Mouse (Mus musculus): Measurements from ENCODE around the gene Akap8. TPM values are rescaled to one million over a fixed set of nuclear protein-coding genes. Genes with fewer than 3 reads are reported as not detected.

Akap8 gene
- total RNA-seq (2021) = 10 to 100 TPM; 75.3 to 84.7 TPM
- long read RNA-seq, experiment 1, full-length matches to known transcripts = 19 of 40 reads
- long read RNA-seq, experiment 1, partial matches to known transcripts = 4 of 40 reads
- long read RNA-seq, experiment 1, other reads (novel, unspliced or antisense) = 17 of 40 reads
- long read RNA-seq, experiment 2, full-length matches to known transcripts = 8 of 34 reads
- long read RNA-seq, experiment 2, partial matches to known transcripts = 4 of 34 reads
- long read RNA-seq, experiment 2, other reads (novel, unspliced or antisense) = 22 of 34 reads

DNA sequence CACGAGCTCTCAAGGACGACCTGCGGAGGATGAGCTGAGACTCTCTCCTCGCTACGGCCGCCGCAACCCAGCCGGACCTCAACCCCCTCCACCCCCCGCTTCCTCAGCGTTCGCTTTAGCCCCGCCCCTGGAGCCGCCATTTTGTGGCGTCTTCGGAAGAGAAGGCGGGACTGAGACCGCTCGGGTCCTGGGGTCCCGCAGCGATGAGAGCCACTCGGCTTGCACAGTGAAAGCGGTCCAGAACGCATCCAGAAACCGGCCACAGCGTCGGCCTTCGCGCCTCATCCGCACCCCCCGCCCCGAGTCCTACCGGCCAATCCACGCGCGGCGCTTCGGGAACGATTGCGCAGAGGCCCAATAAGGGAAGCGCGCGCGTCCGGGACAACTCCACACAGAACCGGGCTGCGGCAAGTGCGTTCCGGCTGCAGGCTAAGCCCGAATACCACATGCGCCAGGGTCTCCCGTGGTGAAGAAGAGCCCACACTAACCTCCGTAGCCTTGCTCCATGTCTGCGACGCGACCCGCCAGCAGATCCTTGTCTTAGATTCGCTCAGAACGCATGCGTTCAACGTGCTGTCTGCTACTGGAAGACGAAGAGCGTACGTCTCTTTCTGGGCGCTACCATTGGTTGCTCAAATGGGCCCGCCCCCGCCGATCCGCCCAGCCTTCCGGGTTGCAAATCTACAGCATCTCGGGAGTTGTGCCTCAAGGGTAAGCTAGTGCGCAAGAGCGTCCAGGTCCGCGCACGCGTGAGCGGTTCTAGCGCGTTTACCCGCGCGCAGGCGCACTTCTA lies at the start of gene Akap8:
Gene Akap8, minus strand, starts transcription at position 642 of the 793 bp plus-strand sequence.
- intact Hi-C loops (cut with DNase I) = no loop called here
- DNase-seq (ENCODE audit: low spot score in 2 of 2) = peak; percentile 99 to 100

DNA sequence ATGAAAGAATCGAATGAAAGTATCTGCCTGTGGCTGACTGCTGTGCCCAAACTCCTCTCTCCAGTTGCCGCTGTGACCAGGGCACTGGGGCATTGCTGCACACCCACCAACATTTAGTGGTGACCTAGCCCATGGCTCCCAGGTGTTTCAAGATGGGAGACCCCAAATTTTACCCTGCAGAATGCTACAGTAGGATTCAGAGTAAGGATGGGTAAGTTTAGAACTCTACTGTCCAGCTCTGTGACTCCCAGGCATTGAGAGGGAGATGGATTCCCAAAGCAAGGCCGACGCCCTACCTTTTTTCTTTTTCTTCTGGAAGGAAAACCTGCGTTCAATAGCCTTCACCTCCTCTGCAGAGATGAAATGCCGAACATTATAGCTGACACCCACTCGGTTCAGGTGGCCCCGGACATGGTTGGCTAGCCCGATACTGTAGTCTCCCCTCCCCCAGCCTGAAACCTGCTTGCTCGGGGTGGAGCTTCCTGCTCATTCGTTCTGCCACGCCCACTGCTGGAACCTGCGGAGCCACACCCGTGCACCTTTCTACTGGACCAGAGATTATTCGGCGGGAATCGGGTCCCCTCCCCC lies 48.0 kb upstream of the Akap8 start:
- intact Hi-C loops (cut with DNase I) = no loop called here
- no peak for DNase-seq (ENCODE audit: low spot score in 2 of 2)

DNA sequence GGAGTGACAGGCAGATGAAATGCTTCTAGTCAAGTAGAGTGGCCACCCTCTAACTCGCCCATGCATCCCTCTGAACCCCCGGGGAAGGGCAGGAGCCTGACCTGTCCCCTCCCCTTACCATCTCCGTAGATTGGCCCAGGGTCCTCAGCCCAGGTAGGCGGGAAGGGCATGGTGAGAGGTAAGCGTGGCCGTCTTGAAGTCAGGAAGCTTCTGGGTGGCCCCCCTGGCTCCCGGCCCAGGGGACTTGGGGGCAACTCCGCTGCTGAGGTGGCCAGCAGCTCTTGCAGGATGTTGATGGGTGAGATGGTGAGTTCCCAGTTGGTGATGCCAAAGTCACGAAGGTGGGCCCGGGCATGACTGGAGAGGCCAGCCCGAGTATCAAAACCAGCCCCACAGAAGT lies 46.7 kb upstream of the Akap8 start:
- DNase-seq (ENCODE audit: low spot score in 2 of 2) = no peak
- intact Hi-C loops (cut with DNase I) = no loop called here

DNA sequence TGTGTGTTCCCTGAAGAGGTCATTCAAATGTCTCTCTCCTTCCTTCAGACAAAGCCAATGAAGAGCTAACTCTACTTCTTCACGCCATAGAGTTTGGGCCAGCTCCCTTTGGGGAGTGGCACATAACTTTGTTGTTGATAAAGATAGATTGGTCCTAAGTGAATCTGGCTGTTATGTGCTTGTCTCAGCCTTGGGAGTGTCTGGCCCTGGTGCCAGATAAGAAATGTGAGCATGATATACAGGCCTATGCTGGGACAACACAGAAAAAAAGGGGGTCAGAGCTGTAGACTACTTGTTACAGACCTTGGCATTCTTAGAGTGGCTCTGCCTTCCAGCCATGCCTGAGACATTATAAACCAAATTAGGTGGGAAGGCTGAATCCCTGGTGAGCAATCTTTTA lies 44.3 kb upstream of the Akap8 start:
- intact Hi-C loops (cut with DNase I) = loop anchor here (2.0 kb wide), 1 partner anchor 18 kb away; no protein-coding TSS in a partner anchor
- DNase-seq (ENCODE audit: low spot score in 2 of 2) = no peak

DNA sequence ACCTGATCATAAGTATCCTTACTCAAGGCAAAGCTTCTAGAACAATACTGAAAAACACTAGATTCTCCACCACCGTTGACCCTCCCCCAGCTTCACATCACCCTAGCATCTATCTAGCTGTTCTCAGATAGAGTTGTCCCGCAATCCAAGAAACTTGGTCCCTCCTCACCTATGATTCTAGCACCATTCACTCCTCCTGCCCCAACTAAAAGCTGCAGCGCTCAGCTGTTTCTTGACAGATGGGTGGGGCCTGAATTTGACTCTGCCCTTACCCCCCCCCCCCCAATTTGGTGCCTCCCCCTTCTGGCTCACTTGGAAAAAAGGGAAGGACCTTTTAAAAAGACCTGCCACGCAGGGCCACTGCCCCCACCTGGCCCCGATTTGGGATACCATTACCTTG lies 43.8 kb upstream of the Akap8 start:
- intact Hi-C loops (cut with DNase I) = loop anchor here (2.0 kb wide), 1 partner anchor 18 kb away; no protein-coding TSS in a partner anchor
- no peak for DNase-seq (ENCODE audit: low spot score in 2 of 2)

DNA sequence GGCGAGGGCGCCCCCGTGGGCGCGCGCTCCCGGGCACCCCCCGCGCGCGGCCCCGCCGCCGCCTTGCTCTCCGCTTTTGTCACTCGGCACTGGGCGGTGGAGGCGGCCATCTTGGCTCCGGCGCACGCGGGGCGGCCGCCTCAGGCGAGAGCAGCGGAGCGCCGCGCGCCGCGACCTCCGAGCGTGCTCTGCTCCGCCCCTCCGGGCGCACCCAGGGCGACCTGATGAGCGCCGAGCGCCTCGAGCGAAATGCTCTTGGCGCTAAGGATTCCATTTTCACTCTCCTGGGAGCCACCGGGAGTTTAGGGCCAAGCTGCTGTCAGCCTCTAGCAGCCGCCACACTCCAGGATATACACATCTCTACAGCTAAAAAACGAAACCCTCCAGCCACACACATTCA lies 43.3 kb upstream of the Akap8 start:
- peak; percentile 91 to 92 for DNase-seq (ENCODE audit: low spot score in 2 of 2)
- intact Hi-C loops (cut with DNase I) = loop anchor here (2.0 kb wide), 1 partner anchor 18 kb away; no protein-coding TSS in a partner anchor

DNA sequence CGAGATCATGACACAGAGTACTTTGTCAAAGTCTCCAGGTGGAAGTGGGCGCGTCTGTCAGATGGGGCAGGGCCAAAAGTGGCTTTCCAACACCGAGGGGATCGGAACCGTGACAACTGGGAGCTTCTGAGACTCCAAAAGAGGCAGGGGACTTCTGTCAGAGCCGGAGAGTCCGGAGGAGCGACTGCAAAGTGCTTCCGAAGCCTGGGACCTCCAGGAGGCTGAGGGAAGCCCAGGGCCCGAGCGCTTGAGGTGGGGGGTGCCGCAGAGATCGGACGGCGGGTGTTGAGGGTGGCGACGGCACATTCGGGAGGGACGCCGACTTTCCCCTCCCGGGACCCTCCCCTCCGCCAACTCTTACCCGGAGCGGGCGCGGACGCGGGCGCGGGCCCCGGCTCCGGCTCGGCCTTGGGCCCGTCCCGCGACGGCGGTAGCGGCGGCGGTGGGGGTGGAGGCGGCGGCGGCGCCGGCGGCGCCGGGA lies 42.8 kb upstream of the Akap8 start:
- intact Hi-C loops (cut with DNase I) = loop anchor here (2.0 kb wide), 1 partner anchor 19 kb away; no protein-coding TSS in a partner anchor
- DNase-seq (ENCODE audit: low spot score in 2 of 2) = no peak

DNA sequence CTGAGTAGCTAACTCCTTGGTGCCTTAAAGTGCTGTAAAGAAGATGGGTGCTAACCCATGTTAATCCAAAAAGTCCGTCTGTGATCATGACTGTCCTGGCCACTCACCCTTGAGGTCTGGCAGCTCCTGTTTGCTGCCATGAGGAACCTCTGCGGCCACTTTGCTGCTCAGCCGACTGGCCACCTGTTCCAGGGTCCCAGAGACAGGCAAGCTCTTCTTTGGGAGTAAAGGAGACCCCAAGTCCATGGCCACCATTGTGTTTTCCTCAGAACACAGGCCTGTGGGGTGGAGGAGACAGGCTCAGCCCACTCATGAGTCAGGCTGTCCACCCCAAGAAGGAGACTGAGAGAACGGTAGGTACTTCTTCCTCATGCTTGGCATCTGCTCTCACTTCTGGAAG lies 41.6 kb upstream of the Akap8 start:
- intact Hi-C loops (cut with DNase I) = no loop called here

DNA sequence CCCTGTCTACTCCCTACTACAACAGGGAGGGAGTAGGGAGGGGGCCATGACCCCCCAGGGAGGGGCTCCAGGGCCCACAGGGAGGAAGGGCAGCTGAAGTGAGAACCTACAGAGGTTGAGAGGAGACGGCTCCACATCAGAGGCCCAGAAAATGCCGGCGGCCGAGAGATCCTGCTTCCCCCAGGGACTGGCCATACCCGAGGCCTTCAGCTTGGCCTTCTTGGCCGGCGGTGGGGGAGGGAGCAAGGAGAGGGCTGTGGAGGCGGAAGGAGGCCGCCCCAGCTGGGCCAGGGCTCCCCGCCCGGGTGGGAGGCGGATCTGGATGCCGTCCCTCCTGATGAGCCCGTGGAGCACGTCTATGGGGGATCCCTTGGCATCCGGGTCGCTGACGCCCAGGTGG lies 38.9 kb upstream of the Akap8 start:
- intact Hi-C loops (cut with DNase I) = no loop called here
- no peak for DNase-seq (ENCODE audit: low spot score in 2 of 2)

More for the DNA sequence above, 41.6 kb upstream of the Akap8 start:
- no peak for DNase-seq (ENCODE audit: low spot score in 2 of 2)

DNA sequence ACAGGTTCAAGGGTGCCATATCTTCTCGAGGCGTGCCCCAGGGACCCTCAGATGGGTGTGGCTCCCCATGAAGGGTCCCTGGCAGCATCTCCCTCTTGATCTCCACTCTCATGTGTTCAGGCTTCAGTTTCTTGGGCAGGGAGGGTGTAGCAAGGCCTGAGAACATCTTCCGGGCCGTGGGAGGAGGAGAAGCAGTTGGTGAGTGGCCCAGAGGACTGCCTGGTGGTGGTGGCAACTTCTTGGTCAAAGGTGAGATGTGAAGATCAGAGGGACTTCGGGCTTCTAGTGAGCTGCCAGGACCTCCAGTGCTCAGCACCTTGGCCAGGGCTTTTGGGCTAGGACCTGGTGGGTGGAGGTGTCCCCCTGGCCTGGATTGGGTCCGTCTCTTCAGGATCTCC lies 37.9 kb upstream of the Akap8 start:
- no peak for DNase-seq (ENCODE audit: low spot score in 2 of 2)
- intact Hi-C loops (cut with DNase I) = no loop called here

DNA sequence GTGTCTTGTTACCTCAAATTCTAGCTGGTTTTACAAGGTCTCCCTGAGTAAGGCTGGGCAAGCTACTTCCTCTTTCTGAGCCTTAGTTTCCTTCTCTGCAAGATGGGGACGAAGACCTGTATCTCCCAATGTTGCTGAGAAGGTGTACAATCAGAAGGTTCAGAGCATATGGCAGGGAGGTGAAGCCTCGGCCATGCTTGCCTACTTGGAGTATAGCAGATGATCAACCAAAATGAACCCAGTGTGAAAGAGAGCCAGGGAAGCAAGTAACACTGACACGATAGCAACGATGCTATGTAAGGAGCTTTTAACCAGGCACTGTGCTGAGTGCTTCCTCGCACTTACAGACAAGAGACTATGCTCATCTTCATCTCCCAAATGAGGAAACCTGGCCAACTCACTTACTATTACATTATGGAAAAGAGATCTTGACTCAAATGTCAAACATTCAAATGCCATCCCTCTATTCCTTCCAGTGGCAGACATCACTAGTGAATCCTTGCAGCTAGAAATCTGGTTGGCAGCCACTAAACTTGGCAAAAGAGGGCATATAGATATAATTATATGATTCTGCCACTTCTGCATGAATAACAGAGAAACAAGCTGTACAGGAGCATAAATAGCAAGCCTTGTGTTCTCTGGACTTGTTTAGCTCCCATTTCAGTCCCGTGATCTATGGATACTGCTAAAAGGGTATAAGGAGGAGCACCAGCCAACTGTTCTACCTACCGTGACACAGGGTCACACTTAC lies 37.3 kb upstream of the Akap8 start:
- intact Hi-C loops (cut with DNase I) = no loop called here
- peak in 1 of 2 experiments; percentile 73 for DNase-seq (ENCODE audit: low spot score in 2 of 2)

DNA sequence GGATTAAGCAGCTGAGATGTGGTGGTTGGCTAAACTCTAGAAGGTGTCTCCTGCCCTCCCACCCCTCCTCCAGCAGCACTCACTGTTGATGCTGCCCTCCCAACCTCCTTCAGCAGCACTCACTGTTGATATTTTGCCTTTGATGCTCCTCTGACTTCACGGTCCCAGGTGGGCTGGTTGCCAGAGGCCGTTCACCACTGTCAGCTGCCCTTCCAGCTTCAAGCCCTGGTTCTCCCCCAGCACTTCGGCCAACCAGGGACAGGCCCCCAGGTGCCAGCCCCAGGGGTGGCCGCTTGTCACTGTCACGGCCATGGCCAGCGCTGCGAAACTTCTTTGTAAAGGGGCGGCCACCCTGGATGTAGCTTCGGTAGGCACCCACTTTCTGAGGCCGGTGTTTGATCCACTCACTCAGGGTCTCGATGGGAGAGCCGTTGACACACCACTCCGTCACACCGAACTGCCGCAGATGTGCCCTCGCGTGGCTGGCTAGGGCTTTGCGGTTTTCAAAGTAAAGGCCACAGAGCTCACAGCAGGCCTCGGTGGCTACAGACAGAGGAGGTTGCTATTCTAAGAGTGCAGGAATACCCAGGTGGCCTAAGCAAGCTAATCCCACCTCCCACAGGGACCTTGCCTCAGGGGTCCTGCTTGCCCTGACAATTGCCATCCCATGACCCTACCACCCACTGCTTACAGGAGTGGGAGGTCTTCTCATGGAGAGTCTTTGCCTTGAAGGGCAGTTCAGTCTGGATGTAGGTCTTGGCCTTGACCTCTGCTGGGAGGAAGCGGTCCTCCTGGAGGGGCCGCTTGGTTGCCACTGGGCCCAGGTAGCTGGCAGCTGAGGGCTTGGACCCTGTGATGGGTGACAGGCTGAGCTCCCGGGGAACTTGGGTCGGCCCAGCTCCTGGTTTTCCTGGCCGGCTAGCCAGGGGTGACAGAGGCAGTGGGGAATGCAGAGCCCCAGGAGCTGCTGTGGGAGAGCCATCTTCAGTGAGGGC lies 36.0 kb upstream of the Akap8 start:
- intact Hi-C loops (cut with DNase I) = no loop called here
- DNase-seq (ENCODE audit: low spot score in 2 of 2) = no peak

DNA sequence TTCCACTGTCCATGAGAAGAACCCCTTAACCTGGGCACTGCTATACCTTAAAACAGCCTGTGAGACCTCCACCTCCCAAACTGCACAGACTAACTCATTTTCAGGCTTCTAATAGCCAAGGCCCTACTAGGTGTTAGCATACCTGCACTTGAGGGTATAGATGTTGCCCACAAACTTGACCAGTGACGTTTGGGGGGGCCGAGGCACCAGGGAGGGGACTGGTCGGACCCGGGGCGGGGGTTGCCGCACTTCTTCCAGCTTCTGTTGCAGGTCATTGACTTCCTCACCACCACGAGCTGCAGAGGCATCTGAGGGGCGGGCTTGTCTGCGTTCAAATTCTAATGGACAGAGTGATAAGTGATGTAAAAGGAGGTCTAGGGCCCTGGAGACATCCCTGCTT lies 35.2 kb upstream of the Akap8 start:
- no peak for DNase-seq (ENCODE audit: low spot score in 2 of 2)
- intact Hi-C loops (cut with DNase I) = no loop called here

DNA sequence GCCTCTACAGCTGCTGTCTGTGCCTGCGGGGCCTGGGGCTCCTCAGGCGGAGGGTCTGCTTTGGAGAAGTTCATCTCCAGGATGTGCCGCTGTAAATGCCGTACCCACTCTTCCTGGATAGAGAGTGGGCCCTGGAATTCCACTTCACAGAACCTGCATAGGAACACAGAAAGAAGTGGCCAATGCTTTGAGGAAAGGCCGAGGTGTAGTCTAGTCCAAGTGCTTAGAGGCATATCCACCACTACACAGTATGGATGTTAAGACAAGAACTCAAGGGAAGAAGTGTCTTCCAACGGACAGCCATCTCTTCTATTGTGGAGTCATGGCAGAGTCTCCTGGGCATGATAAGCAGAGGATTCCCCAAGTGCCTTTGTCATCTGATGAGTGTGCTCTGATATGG lies 34.0 kb upstream of the Akap8 start:
- DNase-seq (ENCODE audit: low spot score in 2 of 2) = no peak
- intact Hi-C loops (cut with DNase I) = no loop called here

DNA sequence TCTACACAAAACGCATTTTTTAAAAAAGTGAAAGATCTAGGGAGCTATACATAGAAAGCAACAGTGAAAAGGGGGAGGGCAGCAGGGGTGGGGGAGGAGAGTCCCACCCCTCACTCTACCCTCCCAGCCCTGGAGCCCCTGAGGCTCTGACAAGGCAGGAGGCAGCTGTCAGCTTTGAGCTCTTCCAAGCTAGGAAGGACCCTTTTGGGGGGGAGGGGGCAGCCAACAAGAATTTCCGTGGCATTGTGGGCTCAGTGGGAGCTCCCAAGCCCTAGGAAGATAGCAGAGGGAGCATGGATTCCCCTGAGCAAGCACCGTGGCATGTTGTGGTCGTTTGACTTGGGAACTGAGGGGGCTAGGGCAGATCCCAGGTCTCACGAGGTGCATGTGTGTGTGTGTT lies 33.2 kb upstream of the Akap8 start:
- intact Hi-C loops (cut with DNase I) = no loop called here
- DNase-seq (ENCODE audit: low spot score in 2 of 2) = no peak

DNA sequence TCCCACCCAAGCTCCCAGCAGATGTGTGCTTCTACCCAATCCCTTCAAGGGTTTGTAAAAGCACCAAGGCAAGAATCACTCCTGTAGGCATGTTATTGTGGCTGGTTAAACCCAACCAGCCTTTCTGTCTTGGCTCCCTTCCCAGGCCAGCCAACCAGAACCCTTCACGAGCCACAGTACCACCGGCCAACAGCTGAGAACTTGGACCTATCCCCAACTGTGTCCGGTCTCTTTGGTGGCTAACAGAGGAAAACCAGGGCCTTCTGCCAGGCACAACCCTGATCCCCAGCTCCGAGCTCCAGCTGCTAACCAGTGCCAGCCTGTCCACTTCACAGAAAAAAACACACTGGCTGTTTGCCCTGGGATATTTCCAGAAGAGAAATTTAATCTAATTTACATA lies 32.7 kb upstream of the Akap8 start:
- peak; percentile 65 to 76 for DNase-seq (ENCODE audit: low spot score in 2 of 2)
- intact Hi-C loops (cut with DNase I) = no loop called here

DNA sequence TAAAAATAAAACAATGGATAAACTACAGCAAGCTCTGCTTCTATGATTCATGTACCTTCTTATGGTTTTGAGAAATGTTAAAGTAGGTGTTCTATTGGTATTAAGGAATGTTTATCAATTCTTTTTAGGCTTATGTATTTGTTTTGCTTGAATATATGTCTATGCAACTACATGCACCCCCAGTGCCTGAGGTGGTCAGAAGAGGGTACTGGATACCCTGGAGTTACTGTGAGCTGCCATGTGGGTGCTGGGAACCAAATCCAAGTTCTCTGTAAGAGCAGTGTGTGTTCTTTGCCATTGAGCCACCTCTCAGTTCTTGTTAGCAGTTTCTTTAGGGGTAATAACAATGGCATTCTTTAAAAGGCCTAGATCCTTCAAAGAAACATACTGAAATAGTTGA lies 30.7 kb upstream of the Akap8 start:
- intact Hi-C loops (cut with DNase I) = no loop called here
- DNase-seq (ENCODE audit: low spot score in 2 of 2) = no peak

DNA sequence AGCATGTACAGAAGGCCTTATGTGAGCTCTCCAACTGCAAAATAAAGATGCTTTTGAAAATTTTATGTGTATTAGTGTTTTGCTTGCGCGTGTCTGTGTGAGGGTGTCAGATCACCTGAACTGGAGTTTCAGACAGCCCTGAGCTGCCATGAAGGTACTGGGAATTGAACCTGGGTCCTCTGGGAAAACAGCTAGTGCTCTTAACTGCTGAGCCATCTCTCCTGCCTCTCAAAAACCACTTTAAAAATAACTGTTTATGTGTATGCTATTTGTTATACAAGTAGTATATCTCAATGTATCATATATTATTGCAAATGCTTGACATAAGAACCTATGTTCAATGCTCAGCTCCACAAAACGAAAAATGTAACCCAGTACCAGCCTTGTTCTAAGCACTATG lies 30.2 kb upstream of the Akap8 start:
- intact Hi-C loops (cut with DNase I) = no loop called here
- no peak for DNase-seq (ENCODE audit: low spot score in 2 of 2)

Data from left cerebral cortex, postnatal 14 days (tissue).